Mouse (Mus musculus): ENCODE data around the gene Apol8. TPM values are rescaled to one million over a fixed set of nuclear protein-coding genes. Genes with fewer than 3 reads are reported as not detected.

Apol8 gene
- polyA plus RNA-seq (2012; ENCODE audit: insufficient read depth, insufficient read length, low replicate concordance, missing spikeins): not detected in 2 replicates

DNA sequence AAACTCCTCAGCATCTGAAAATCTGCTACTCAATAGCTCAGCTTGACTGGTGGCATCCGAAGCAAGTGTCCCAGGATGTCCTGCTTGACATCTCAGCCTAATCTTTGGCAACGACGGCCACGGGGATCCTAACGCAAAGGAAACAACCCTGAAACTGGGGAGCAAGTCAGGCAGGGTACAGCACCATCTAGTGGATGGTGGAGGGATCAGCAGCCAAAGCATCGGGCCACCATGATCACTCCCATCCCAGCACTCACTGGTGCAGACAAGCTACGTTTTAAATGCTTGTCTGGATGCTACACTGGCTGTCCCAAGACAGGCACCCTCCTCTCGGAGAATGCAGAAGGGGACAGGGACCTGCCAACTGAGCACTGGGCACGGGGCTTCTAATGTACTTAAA is at the start of gene Apol8:
TSS of gene Apol8 (minus strand) at position 156 of the 400 bp plus-strand sequence.
- Histone ChIP-seq H3K27ac (ENCODE audit: insufficient read depth, low read depth, low read length) (no peak within 1 kb of the TSS), H3K4me1 (ENCODE audit: control insufficient read depth, insufficient read depth, low read length) (peaks cover 21% of the 10 kb centered on the region), H3K4me3 (ENCODE audit: insufficient read depth, low read depth, low read length) (peak within 1 kb of the TSS; percentile 37; the same call in 1 of the 2 replicates)
- TF ChIP-seq POLR2A (IDR thresholded peaks at IDR 0.05; ENCODE audit: insufficient read depth, low read depth, low read length) (no peak), CTCF (IDR thresholded peaks at IDR 0.05; ENCODE audit: insufficient read depth, low read depth, low read length) (peak; percentile 68)
- WGBS: 5% methylated on average over 9 of the region's 9 CpGs

DNA sequence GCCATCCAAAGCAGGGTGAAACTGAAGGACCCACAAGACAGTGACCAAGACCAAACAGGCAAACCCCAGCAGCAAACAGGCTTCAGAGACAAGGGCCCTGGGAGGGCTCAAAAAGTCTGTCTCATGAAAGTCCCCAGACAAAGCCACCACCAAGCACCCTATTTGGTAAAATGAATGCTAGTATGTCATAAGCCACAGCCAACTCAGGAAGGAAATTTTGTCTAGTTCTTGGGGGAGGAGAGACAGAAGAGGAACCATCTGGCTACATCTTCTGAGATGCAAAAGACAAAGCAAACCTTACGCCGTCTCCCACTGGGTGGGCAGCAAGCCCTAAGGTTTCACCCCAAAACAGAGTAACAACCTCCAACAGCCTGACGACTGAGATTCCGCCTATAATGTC is 48.9 kb upstream of the Apol8 start:
- 92% methylated on average over 4 of the region's 4 CpGs for WGBS
- TF ChIP-seq CTCF (IDR thresholded peaks at IDR 0.05; ENCODE audit: insufficient read depth, low read depth, low read length) (no peak), POLR2A (IDR thresholded peaks at IDR 0.05; ENCODE audit: insufficient read depth, low read depth, low read length) (no peak)
- no peak overlapping the region for H3K27ac ChIP-seq (ENCODE audit: insufficient read depth, low read depth, low read length)
- H3K4me3 ChIP-seq (ENCODE audit: insufficient read depth, low read depth, low read length): no peak overlapping the region
- H3K4me1 ChIP-seq (ENCODE audit: control insufficient read depth, insufficient read depth, low read length): peaks cover 52% of the 10 kb centered on the region

DNA sequence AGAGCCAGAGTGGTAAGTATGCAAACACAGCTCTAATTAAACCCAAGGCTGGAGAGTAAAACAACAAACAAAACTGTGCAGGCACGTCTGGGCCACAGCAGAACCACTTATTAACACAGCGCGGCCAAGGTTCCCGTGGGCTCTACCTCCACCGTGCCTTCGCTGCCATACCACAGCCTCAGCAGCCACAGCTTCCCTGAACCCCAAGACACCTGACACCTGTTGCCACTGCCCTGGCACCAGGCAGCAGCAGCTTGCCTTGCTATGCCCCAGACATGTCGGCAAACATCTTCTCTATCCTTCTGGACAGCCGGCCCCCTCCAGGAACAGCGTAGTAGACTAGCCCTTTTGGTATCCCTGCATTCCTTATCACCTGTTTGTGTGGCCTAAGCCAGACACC is 48.1 kb upstream of the Apol8 start:
- 56% methylated on average over 9 of the region's 9 CpGs for WGBS
- H3K4me3 ChIP-seq (ENCODE audit: insufficient read depth, low read depth, low read length): no peak overlapping the region
- peaks cover 50% of the 10 kb centered on the region for H3K4me1 ChIP-seq (ENCODE audit: control insufficient read depth, insufficient read depth, low read length)
- H3K27ac ChIP-seq (ENCODE audit: insufficient read depth, low read depth, low read length): no peak overlapping the region
- TF ChIP-seq POLR2A (IDR thresholded peaks at IDR 0.05; ENCODE audit: insufficient read depth, low read depth, low read length) (no peak), CTCF (IDR thresholded peaks at IDR 0.05; ENCODE audit: insufficient read depth, low read depth, low read length) (no peak)

DNA sequence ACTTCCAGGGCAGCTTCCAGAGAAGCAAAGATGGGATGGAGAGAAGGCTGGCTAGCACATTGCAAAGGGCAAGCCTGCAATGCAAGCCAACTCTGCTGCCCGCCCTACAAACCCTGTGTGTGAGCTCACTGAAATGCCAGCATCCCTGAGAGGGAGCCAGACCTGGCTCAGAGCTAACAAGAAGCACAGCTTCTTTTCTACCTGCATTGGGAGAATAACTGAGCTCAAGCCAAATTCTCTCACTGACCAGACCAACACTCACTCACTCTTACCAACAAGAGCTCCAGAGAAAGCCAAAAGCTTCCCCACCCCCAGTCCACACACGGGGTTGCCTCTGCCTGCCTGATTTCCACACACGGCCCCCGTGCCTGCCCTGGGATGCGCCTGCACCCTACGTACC is 47.7 kb upstream of the Apol8 start:
- TF ChIP-seq POLR2A (IDR thresholded peaks at IDR 0.05; ENCODE audit: insufficient read depth, low read depth, low read length) (no peak), CTCF (IDR thresholded peaks at IDR 0.05; ENCODE audit: insufficient read depth, low read depth, low read length) (no peak)
- no peak overlapping the region for H3K4me3 ChIP-seq (ENCODE audit: insufficient read depth, low read depth, low read length)
- WGBS: 71% methylated on average over 6 of the region's 6 CpGs
- peaks cover 52% of the 10 kb centered on the region for H3K4me1 ChIP-seq (ENCODE audit: control insufficient read depth, insufficient read depth, low read length)
- H3K27ac ChIP-seq (ENCODE audit: insufficient read depth, low read depth, low read length): no peak overlapping the region

DNA sequence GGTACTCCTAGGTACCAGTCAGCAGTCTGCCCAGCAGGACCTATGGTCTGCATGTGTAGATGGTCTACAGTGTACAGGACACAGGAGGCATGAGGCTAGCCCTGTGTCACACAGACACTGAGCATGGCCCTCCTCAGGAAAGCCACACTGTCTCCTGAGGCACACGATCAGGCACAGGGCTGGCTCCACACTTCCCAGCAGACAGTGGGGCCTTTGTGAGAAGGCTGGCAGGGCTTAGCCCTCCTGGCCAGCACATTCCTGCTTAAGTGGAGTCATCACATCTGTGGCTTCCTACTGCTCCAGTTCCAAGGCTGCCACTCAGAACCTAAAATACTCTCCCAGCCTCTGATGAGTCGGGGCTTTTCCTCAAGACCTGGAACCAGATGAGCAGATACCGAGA is 46.9 kb upstream of the Apol8 start:
- Histone ChIP-seq H3K4me3 (ENCODE audit: insufficient read depth, low read depth, low read length) (no peak overlapping the region), H3K4me1 (ENCODE audit: control insufficient read depth, insufficient read depth, low read length) (peaks cover 59% of the 10 kb centered on the region), H3K27ac (ENCODE audit: insufficient read depth, low read depth, low read length) (peak overlapping the region; percentile 50; the same call in 1 of the 2 replicates)
- 54% methylated on average over 3 of the region's 3 CpGs for WGBS
- TF ChIP-seq POLR2A (IDR thresholded peaks at IDR 0.05; ENCODE audit: insufficient read depth, low read depth, low read length) (no peak), CTCF (IDR thresholded peaks at IDR 0.05; ENCODE audit: insufficient read depth, low read depth, low read length) (no peak)

DNA sequence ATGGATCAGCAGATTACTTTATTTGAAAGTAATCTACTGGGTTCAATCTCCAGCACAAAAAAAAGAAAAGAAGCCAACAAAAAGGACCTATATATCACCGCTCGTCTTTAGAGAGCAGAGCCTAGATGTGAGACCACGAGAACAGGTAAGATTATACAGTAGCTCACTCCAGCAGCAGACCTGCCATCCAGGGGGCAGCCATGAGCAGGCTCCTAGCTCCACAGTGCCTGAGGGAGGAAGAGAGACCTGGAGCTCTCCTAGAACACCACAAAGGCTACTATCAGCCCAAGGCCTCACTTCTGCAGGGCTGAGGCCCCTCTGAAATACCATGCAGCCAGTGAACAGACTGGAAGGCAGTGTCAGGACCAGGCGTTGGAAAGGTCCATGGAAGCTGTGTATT is 46.2 kb upstream of the Apol8 start:
- TF ChIP-seq CTCF (IDR thresholded peaks at IDR 0.05; ENCODE audit: insufficient read depth, low read depth, low read length): no peak
- no peak for TF ChIP-seq POLR2A (IDR thresholded peaks at IDR 0.05; ENCODE audit: insufficient read depth, low read depth, low read length)
- Histone ChIP-seq H3K4me3 (ENCODE audit: insufficient read depth, low read depth, low read length) (no peak overlapping the region), H3K27ac (ENCODE audit: insufficient read depth, low read depth, low read length) (no peak overlapping the region), H3K4me1 (ENCODE audit: control insufficient read depth, insufficient read depth, low read length) (peaks cover 65% of the 10 kb centered on the region)
- WGBS: 91% methylated on average over 4 of the region's 4 CpGs

DNA sequence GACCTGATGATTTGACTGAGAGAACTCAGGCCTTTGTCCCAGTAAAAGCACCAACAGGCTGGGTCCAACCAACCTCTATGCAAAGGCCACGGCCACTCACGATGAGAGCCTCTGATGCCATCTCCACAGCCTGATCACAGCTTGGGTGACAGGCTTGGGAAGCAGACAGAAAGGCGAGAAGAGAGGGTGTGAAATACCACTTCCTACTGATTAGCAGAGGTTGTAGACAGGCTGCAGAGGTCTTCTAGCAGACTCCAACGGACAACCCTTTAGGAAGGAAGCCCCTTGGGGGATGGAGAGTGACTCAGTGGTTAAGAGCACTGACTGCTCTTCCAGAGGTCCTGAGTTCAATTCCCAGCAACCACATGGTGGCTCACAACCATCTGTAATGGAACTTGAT is 44.4 kb upstream of the Apol8 start:
- TF ChIP-seq CTCF (IDR thresholded peaks at IDR 0.05; ENCODE audit: insufficient read depth, low read depth, low read length) (no peak), POLR2A (IDR thresholded peaks at IDR 0.05; ENCODE audit: insufficient read depth, low read depth, low read length) (no peak)
- 76% methylated on average over 4 of the region's 4 CpGs for WGBS
- H3K27ac ChIP-seq (ENCODE audit: insufficient read depth, low read depth, low read length): peak overlapping the region; percentile 53
- peaks cover 68% of the 10 kb centered on the region for H3K4me1 ChIP-seq (ENCODE audit: control insufficient read depth, insufficient read depth, low read length)
- no peak overlapping the region for H3K4me3 ChIP-seq (ENCODE audit: insufficient read depth, low read depth, low read length)

DNA sequence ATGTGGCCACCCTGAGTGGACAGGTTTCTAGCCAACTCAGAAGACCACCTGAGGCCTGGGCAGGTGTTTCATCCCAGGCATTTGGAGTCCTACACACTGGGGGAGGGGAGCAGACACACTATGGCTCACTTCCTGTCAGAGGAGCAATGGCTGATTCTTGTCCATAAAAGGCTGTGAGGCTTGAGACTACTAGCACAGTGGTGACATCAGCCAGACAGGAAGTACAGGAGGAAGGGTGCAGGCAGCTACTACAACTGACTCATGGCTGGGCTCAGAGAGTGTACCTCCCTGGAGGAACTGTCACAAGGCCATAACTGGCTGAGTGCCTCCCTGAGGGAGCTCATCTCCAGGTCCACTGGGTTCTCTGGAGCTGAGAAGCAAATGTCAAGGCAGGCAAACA is 43.7 kb upstream of the Apol8 start:
- no peak for TF ChIP-seq POLR2A (IDR thresholded peaks at IDR 0.05; ENCODE audit: insufficient read depth, low read depth, low read length)
- TF ChIP-seq CTCF (IDR thresholded peaks at IDR 0.05; ENCODE audit: insufficient read depth, low read depth, low read length): no peak
- Histone ChIP-seq H3K4me3 (ENCODE audit: insufficient read depth, low read depth, low read length) (no peak overlapping the region), H3K27ac (ENCODE audit: insufficient read depth, low read depth, low read length) (peak overlapping the region; percentile 53), H3K4me1 (ENCODE audit: control insufficient read depth, insufficient read depth, low read length) (peaks cover 73% of the 10 kb centered on the region)

DNA sequence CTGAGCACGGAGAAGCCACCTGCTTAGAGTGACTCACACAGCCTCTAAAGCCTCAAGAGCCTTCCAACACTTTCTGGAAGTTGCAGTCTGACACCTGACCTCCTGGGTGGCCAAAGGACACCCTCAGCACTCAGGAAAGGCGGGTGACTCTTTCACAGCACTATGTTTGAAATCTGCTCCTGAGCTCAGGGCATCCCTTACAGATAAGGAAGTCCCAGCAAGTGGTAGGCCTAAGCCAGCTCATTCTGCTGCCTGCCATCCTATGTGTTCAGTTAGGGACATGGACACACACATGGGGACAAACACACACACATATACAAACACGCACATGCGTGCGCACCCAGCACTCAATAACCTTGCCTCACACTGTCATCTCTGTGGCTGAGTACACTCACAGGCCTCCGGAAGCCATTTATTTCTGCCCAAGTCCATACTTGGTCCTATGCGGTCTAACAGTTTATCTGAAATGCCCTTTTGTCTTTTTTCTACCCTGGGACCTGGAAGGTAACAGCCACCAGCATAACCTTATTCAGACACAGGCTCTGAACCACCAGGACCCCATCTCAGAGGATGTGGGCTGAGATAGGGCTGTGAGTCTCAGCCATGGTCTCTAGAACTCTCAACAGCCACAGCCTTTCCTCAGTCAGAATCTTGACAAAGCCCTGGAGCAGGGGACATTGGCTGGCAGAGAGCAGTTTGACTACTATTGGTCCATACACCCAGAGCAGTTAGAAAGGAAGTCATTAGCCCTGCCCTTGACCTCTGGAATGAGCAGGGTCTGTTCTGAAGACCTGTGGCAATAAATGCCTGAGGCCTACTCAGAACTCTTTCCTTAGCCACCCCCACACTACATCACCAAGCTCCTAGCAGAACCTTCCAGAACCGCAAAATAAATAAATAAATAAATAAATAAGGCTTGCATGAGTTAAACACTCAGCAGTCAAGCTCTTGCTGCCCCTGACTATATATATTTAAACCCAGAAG is 43.0 kb upstream of the Apol8 start:
- Histone ChIP-seq H3K27ac (ENCODE audit: insufficient read depth, low read depth, low read length) (peak overlapping the region; percentile 86), H3K4me1 (ENCODE audit: control insufficient read depth, insufficient read depth, low read length) (peaks cover 75% of the 10 kb centered on the region), H3K4me3 (ENCODE audit: insufficient read depth, low read depth, low read length) (no peak overlapping the region)
- TF ChIP-seq POLR2A (IDR thresholded peaks at IDR 0.05; ENCODE audit: insufficient read depth, low read depth, low read length) (no peak), CTCF (IDR thresholded peaks at IDR 0.05; ENCODE audit: insufficient read depth, low read depth, low read length) (no peak)
- 83% methylated on average over 8 of the region's 8 CpGs for WGBS
